Mouse (Mus musculus) neutrophil, adult 65 days (primary cell): ENCODE data around the gene Zfp960. TPM values are rescaled to one million over a fixed set of nuclear protein-coding genes. Genes with fewer than 3 reads are reported as not detected.

Experiments used
- total RNA-seq: library from RNA; stranded (reverse); gene quantifications from 2 replicates; pipeline ENCODE4 v1.2.4, GENCODE M21; 2023

Zfp960 gene
- total RNA-seq = 0.41 and 0.70 TPM in 2 replicates

GRCm38 (mm10) chr17:17063628-17064494, at the start of gene Zfp960:
TSS of gene Zfp960 (plus strand) at chr17:17064113.

GRCm38 (mm10) chr17:17120830-17121502, 57.1 kb downstream of the Zfp960 start, which contains the start of gene Zfp97:
TSS of gene Zfp97 (plus strand) at chr17:17121415.

Other genes with a start within 250 kb of the Zfp960 start
- gene Zfp97, start 57.3 kb downstream of the Zfp960 start, total RNA-seq = 1.4 and 1.8 TPM in 2 replicates